11 mouse cellular contexts compared by ENCODE assay signal in the genomic region with DNA sequence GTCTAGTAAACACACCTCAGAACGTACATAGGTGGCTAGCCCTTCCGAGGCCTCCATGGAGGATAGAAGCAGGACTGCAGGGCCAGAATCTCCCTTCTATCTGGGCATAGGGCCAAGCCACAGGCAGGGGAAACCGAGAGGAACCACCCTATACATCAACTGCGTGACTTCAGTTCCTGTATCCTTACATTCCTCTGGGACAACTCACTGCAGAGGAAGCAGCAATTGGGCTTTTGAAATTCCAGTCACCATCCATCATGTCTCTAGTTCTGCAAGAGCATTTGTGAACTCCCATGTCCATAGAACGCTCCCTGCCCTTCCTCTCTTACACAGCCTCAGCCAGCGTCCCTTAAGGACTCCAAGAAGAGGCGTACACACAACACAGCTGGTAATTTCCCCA. TPM values are rescaled to one million over a fixed set of nuclear protein-coding genes. Genes with fewer than 3 reads are reported as not detected.
DNase-seq lines count a peak whose midpoint lies in the region; ATAC-seq and TF ChIP-seq lines count a peak whose summit lies in the region.
"Had no signal": no experiment of that assay in that cellular context is flagged by ENCODE, and none has a peak within 500 bp of the region (broad histone marks: within the 10 kb centered on the region; RNA-seq: fewer than 3 reads in every experiment).

No protein-coding gene starts in this region.

- H3K4me2 ChIP-seq in limb, embryonic 14.5 days (replicated peaks; ENCODE audit: low read depth, low read length, severe bottlenecking): no peak overlapping the region
- no peak overlapping the region for H3K4me2 ChIP-seq in heart, embryonic 16.5 days (ENCODE audit: low read depth, low read length)
- no peak overlapping the region for H3K4me2 ChIP-seq in stomach, embryonic 16.5 days (ENCODE audit: low read depth, low read length)
- H3K4me2 ChIP-seq: hindbrain, embryonic 15.5 days; limb, embryonic 13.5 days had no signal

- H3K9me3 ChIP-seq in limb, embryonic 14.5 days (ENCODE audit: control insufficient read depth, low read length): no peaks in the 10 kb centered on the region
- H3K9me3 ChIP-seq in limb, embryonic 10.5 days (replicated peaks): no peaks in the 10 kb centered on the region
- H3K9me3 ChIP-seq in heart, embryonic 16.5 days (replicated peaks; ENCODE audit: control insufficient read depth, low read length): no peaks in the 10 kb centered on the region
- H3K9me3 ChIP-seq in stomach, embryonic 16.5 days (replicated peaks; ENCODE audit: control insufficient read depth, low read length): no peaks in the 10 kb centered on the region
- H3K9me3 ChIP-seq: hindbrain, embryonic 15.5 days; limb, embryonic 13.5 days had no signal

- TF ChIP-seq POLR2A in limb, embryonic 14.5 days (IDR thresholded peaks at IDR 0.05; ENCODE audit: borderline replicate concordance, extremely low read depth, insufficient read depth, insufficient read length): no peak

- H3K4me3 ChIP-seq in limb, embryonic 14.5 days (replicated peaks; ENCODE audit: low read length): no peak overlapping the region
- no peak overlapping the region for H3K4me3 ChIP-seq in limb, embryonic 10.5 days
- H3K4me3 ChIP-seq in heart, embryonic 16.5 days (ENCODE audit: low read length): no peak overlapping the region
- no peak overlapping the region for H3K4me3 ChIP-seq in stomach, embryonic 16.5 days (replicated peaks; ENCODE audit: low read length)
- H3K4me3 ChIP-seq: hindbrain, embryonic 15.5 days; limb, embryonic 13.5 days had no signal

- no peaks in the 10 kb centered on the region for H3K4me1 ChIP-seq in limb, embryonic 14.5 days (ENCODE audit: control insufficient read depth, insufficient read depth, low read length)
- no peaks in the 10 kb centered on the region for H3K4me1 ChIP-seq in limb, embryonic 10.5 days
- no peaks in the 10 kb centered on the region for H3K4me1 ChIP-seq in heart, embryonic 16.5 days (ENCODE audit: control insufficient read depth, insufficient read depth, low read length)
- no peaks in the 10 kb centered on the region for H3K4me1 ChIP-seq in stomach, embryonic 16.5 days (ENCODE audit: control insufficient read depth, insufficient read depth, low read length)
- H3K4me1 ChIP-seq: hindbrain, embryonic 15.5 days; limb, embryonic 13.5 days had no signal

- no peaks in the 10 kb centered on the region for H3K27me3 ChIP-seq in limb, embryonic 14.5 days (ENCODE audit: control insufficient read depth, insufficient read depth, low read length)
- H3K27me3 ChIP-seq in limb, embryonic 10.5 days (ENCODE audit: low read depth, poor library complexity, severe bottlenecking): no peaks in the 10 kb centered on the region
- H3K27me3 ChIP-seq in heart, embryonic 16.5 days (ENCODE audit: control insufficient read depth, insufficient read depth, low read length): no peaks in the 10 kb centered on the region
- no peaks in the 10 kb centered on the region for H3K27me3 ChIP-seq in stomach, embryonic 16.5 days (ENCODE audit: control insufficient read depth, insufficient read depth, low read length)
- H3K27me3 ChIP-seq: hindbrain, embryonic 15.5 days; limb, embryonic 13.5 days had no signal

- peak; percentile 37 for DNase-seq in limb, embryonic 14.5 days (ENCODE audit: low spot score)
- DNase-seq in limb, embryonic 10.5 days (ENCODE audit: low spot score): no peak
- DNase-seq in kidney, postnatal 36 days: peak; percentile 46 to 61
- DNase-seq in cerebellum, adult 9-11 months: no peak
- no peak for DNase-seq in layer of hippocampus, adult 9-10 months (ENCODE audit: low spot score)
- DNase-seq: thymus, postnatal 36 days had no signal

- H3K36me3 ChIP-seq in limb, embryonic 14.5 days (ENCODE audit: control insufficient read depth, insufficient read depth, low read length): no peaks in the 10 kb centered on the region
- H3K36me3 ChIP-seq in limb, embryonic 10.5 days: no peaks in the 10 kb centered on the region
- peaks cover 3% of the 10 kb centered on the region; the same call in 1 of the 2 replicates for H3K36me3 ChIP-seq in heart, embryonic 16.5 days (ENCODE audit: control insufficient read depth, insufficient read depth)
- no peaks in the 10 kb centered on the region for H3K36me3 ChIP-seq in stomach, embryonic 16.5 days (ENCODE audit: control insufficient read depth, insufficient read depth, low read length)
- H3K36me3 ChIP-seq: hindbrain, embryonic 15.5 days; limb, embryonic 13.5 days had no signal

- WGBS in limb, embryonic 14.5 days: 68% methylated on average over 7 of the region's 7 CpGs
- WGBS in limb, embryonic 10.5 days: 91% methylated on average over 7 of the region's 7 CpGs
- WGBS in heart, embryonic 16.5 days: 46% methylated on average over 7 of the region's 7 CpGs
- WGBS in stomach, embryonic 16.5 days: 39% methylated on average over 7 of the region's 7 CpGs

- no peak overlapping the region for H3K9ac ChIP-seq in limb, embryonic 14.5 days (ENCODE audit: low read depth, low read length, severe bottlenecking)
- H3K9ac ChIP-seq in heart, embryonic 16.5 days (ENCODE audit: low read length): no peak overlapping the region
- H3K9ac ChIP-seq in stomach, embryonic 16.5 days (ENCODE audit: low read length): no peak overlapping the region
- H3K9ac ChIP-seq: hindbrain, embryonic 15.5 days; limb, embryonic 13.5 days had no signal

- no peak overlapping the region for H3K27ac ChIP-seq in limb, embryonic 14.5 days (replicated peaks; ENCODE audit: low read depth, low read length)
- H3K27ac ChIP-seq in limb, embryonic 10.5 days: no peak overlapping the region
- H3K27ac ChIP-seq in heart, embryonic 16.5 days (ENCODE audit: low read length): peak overlapping the region; percentile 24; the same call in 1 of the 2 replicates
- no peak overlapping the region for H3K27ac ChIP-seq in stomach, embryonic 16.5 days (ENCODE audit: low read length)
- H3K27ac ChIP-seq: hindbrain, embryonic 15.5 days; limb, embryonic 13.5 days had no signal

- ATAC-seq in limb, embryonic 14.5 days (ENCODE audit: low FRiP score, low read depth): no peak
- peak; percentile 60; the same call in 1 of the 2 replicates for ATAC-seq in heart, embryonic 16.5 days (replicated peaks; ENCODE audit: extremely low read depth, insufficient read depth, low FRiP score)
- ATAC-seq in stomach, embryonic 16.5 days (ENCODE audit: insufficient read depth, low FRiP score): peak; percentile 60
- ATAC-seq: forebrain, embryonic 14.5 days had no signal

RNA-seq across cellular contexts. Expression of gene Adgrf5, which starts 47.3 kb away (rescaled TPM):
- 11.9 and 13.3 TPM in 2 replicates for polyA plus RNA-seq in limb, embryonic 14.5 days (2012; rRNA removed)
- polyA plus RNA-seq in limb, embryonic 14.5 days (2014; fragmentation: Nextera tagmentation; extraction: Ambion mirVana): 7.7 and 9.8 TPM in 2 replicates
- polyA plus RNA-seq in limb, embryonic 10.5 days (2016; fragmentation: Nextera tagmentation; extraction: Ambion mirVana): 7.2 and 10.5 TPM in 2 replicates
- 21.5 and 26.3 TPM in 2 replicates for polyA plus RNA-seq in heart, embryonic 16.5 days (2015; fragmentation: Nextera tagmentation; extraction: Ambion mirVana)
- polyA plus RNA-seq in stomach, embryonic 16.5 days (2015; fragmentation: Nextera tagmentation; extraction: Ambion mirVana): 16.0 and 16.3 TPM in 2 replicates

Comparison
In these comparisons a context has a peak if more than half of its experiments do, and no peak if none do; other contexts are left out.
1. DNase-seq: peak in limb, embryonic 14.5 days (single experiment) and kidney, postnatal 36 days (2 of 2); none in limb, embryonic 10.5 days (single experiment), cerebellum, adult 9-11 months (single experiment) and layer of hippocampus, adult 9-10 months (single experiment).